Mouse (Mus musculus) cortical plate, adult 2 months (tissue): ENCODE measurements at regions not wholly inside any gene's neighbourhood (a gene's known extent, or its start where the extent isn't known, plus 50 kb on each side); places are given as distances from the start of the nearest gene placed in this dataset.

Source experiments
- CTCF ChIP-seq: fragments of 200-500 bp; IDR thresholded peaks from 2 replicates; pipeline ENCODE4 v1.5.1; 2011; ENCODE audit warnings: mild to moderate bottlenecking, control low read depth, low read length; ENCODE audit not compliant: insufficient read depth; ENCODE audit errors: extremely low read depth
- POLR2A ChIP-seq: fragments of 200-500 bp; IDR thresholded peaks from 2 replicates; pipeline ENCODE4 v1.6.1; 2011; ENCODE audit warnings: mild to moderate bottlenecking, low read length, control low read depth; ENCODE audit not compliant: insufficient read depth; ENCODE audit errors: extremely low read depth

DNA sequence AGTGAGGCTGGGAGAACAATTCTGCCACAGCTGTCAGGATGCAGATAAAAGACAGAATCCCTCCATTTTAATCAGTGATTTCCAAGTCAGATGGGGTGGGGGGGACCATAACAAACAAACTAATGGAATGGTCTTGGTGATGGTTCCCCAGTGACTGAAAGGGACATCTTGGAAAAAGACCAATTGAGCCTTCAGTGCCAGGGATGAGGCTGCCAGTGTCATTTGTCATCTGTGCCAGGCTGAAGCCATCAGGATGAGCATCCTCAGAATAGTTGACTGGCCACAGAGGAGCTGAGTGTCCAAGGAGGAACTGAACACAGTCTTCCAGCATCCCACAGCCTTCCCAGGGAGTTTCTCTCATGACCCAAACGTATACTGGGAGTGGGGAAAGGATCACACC, 749.3 kb downstream of the Epm2a start:
- TF ChIP-seq CTCF (no peak), POLR2A (no peak)
